Mouse (Mus musculus) lung, postnatal 0 days (tissue): ENCODE measurements around the gene Guca2b.

Source experiments
- CTCF ChIP-seq: IDR thresholded peaks from 2 replicates; pipeline ENCODE4 v1.5.1; 2016; ENCODE audit warnings: antibody characterized with exemption, mild to moderate bottlenecking
- EP300 ChIP-seq: IDR thresholded peaks from 2 replicates; pipeline ENCODE4 v1.6.1; 2016; ENCODE audit warnings: antibody characterized with exemption, mild to moderate bottlenecking, control low read depth

- TF ChIP-seq CTCF (no peak), EP300 (no peak)
Observed at GRCm38 (mm10) chr4:119707751-119708150, 49.0 kb upstream of the Guca2b start.
